Mouse (Mus musculus): Measurements from ENCODE around the gene Pigf.

Gene Pigf

GRCm38 (mm10) chr17:86968581-86968980 is 56.6 kb downstream of the Pigf start:
- ATAC-seq (ENCODE audit: low TSS enrichment): no peak

GRCm38 (mm10) chr17:86967536-86968525 is 57.4 kb downstream of the Pigf start:
- no peak for ATAC-seq (ENCODE audit: low TSS enrichment)

GRCm38 (mm10) chr17:86967048-86967447 is 58.2 kb downstream of the Pigf start:
- ATAC-seq (ENCODE audit: low TSS enrichment): no peak

- ATAC-seq (ENCODE audit: low TSS enrichment): no peak
These were observed 59.2 kb downstream of the Pigf start for GRCm38 (mm10) chr17:86966040-86966439.

GRCm38 (mm10) chr17:86965121-86965520 is 60.1 kb downstream of the Pigf start:
- no peak for ATAC-seq (ENCODE audit: low TSS enrichment)

- ATAC-seq (ENCODE audit: low TSS enrichment): peak; percentile 60
These were observed 60.7 kb downstream of the Pigf start for GRCm38 (mm10) chr17:86964502-86964901.

GRCm38 (mm10) chr17:86964041-86964440 is 61.2 kb downstream of the Pigf start:
- ATAC-seq (ENCODE audit: low TSS enrichment): no peak

GRCm38 (mm10) chr17:86963586-86963902 is 61.7 kb downstream of the Pigf start:
- no peak for ATAC-seq (ENCODE audit: low TSS enrichment)

GRCm38 (mm10) chr17:86962894-86963585 is 62.2 kb downstream of the Pigf start, which contains the start of gene Rhoq:
TSS of gene Rhoq (plus strand) at chr17:86963082.
- peak; percentile 62 for ATAC-seq (ENCODE audit: low TSS enrichment)

- ATAC-seq (ENCODE audit: low TSS enrichment): peak; percentile 36
These were observed 62.8 kb downstream of the Pigf start for GRCm38 (mm10) chr17:86962297-86962893.

- no peak for ATAC-seq (ENCODE audit: low TSS enrichment)
These were observed 63.8 kb downstream of the Pigf start for GRCm38 (mm10) chr17:86961301-86961841.

GRCm38 (mm10) chr17:86957968-86958367 is 67.2 kb downstream of the Pigf start:
- ATAC-seq (ENCODE audit: low TSS enrichment): no peak

GRCm38 (mm10) chr17:86957239-86957638 is 68.0 kb downstream of the Pigf start:
- ATAC-seq (ENCODE audit: low TSS enrichment): no peak

- ATAC-seq (ENCODE audit: low TSS enrichment): no peak
These were observed 76.4 kb downstream of the Pigf start for GRCm38 (mm10) chr17:86948801-86949200.

GRCm38 (mm10) chr17:86947840-86948796 is 77.1 kb downstream of the Pigf start, which contains the start of gene Atp6v1e2:
TSS of gene Atp6v1e2 (minus strand) at chr17:86947897.
- no peak for ATAC-seq (ENCODE audit: low TSS enrichment)
